Mouse (Mus musculus) Patski (cell line): ENCODE measurements around the gene Zbtb3. TPM values are rescaled to one million over a fixed set of nuclear protein-coding genes. Genes with fewer than 3 reads are reported as not detected.

Source experiments
- ATAC-seq: fragments of 100-300 bp; one replicate; pipeline ENCODE4 v1.8.0; 2021
- CTCF ChIA-PET: fragments of 350-600 bp; sonication (Branson Sonifier 250); formaldehyde crosslinking; loops from one replicate; lab custom pipeline; 2022; ENCODE audit warnings: inconsistent platforms; lab: Charles Lee
- POLR2A ChIA-PET: fragments of 350-600 bp; sonication (Branson Sonifier 250); formaldehyde crosslinking; loops from one replicate; lab custom pipeline; 2022; ENCODE audit warnings: antibody characterized with exemption, inconsistent platforms; lab: Charles Lee
- DNase-seq: peaks from one replicate; pipeline ENCODE4 v3.0.0-alpha.2; 2011; ENCODE audit warnings: low read depth, low spot score
- H3K27me3 ChIP-seq: fragments of 371-371 bp; one replicate; pipeline ENCODE4 v1.5.1; 2021
- CTCF ChIP-seq: fragments of 100-300 bp; IDR thresholded peaks from one replicate; pipeline ENCODE4 v1.5.1; 2021
- in situ Hi-C: fragments of 300-500 bp; cut with MboI; formaldehyde crosslinking; loops from 3 replicates; pipeline ENCODE4 v1.11.1; 2018; ENCODE audit warnings: low pct_unique_long_range_greater_than_20kb, mixed read lengths
- polyA plus RNA-seq: library from polyadenylated mRNA; unstranded; gene quantifications from one replicate; pipeline ENCODE4 v1.2.3, GENCODE M21; 2021

Zbtb3 gene
- polyA plus RNA-seq, 1 experiment from 2014 or later = 5.0 TPM

- POLR2A ChIA-PET = interaction anchor here (0.5 to 4.3 kb wide), 6 partner anchors 14 to 46 kb away, joined by 3 to 37 read pairs (median 4); partner anchors contain the start of genes Hnrnpul2, Nxf1, Polr2g and Taf6l
- no peak for TF ChIP-seq CTCF
- H3K27me3 ChIP-seq = no peaks in the 10 kb centered on the region
- DNase-seq (no peak), ATAC-seq (no peak)
- CTCF ChIA-PET = interaction anchor here (2.0 kb wide), 1 partner anchor 43 kb away, joined by 4 read pairs; no protein-coding TSS in a partner anchor
- in situ Hi-C loops = no loop called here
Measured at GRCm38 (mm10) chr19:8772996-8773395, 29.4 kb upstream of the Zbtb3 start.

GRCm38 (mm10) chr19:8773409-8773808, 28.9 kb upstream of the Zbtb3 start:
- POLR2A ChIA-PET = interaction anchor here (0.5 to 4.3 kb wide), 6 partner anchors 13 to 46 kb away, joined by 3 to 37 read pairs (median 4); partner anchors contain the start of genes Hnrnpul2, Nxf1, Polr2g and Taf6l
- CTCF ChIA-PET = interaction anchor here (1.2 to 2.0 kb wide), 3 partner anchors 12 to 42 kb away, joined by 3 to 5 read pairs (median 4); no protein-coding TSS in a partner anchor
- no peak for TF ChIP-seq CTCF
- no peaks in the 10 kb centered on the region for H3K27me3 ChIP-seq
- in situ Hi-C loops = no loop called here
- ATAC-seq = no peak
- DNase-seq = no peak

GRCm38 (mm10) chr19:8774086-8774835, 28.1 kb upstream of the Zbtb3 start, which contains the start of gene Tmem179b:
Tmem179b (minus strand) TSS chr19:8774467.
- ChIA-PET CTCF (interaction anchor here (1.2 to 2.0 kb wide), 5 partner anchors 11 to 41 kb away, joined by 3 to 5 read pairs (median 4); partner anchors contain the start of gene Nxf1), POLR2A (interaction anchor here (0.6 to 4.3 kb wide), 12 partner anchors 12 to 1839 kb away, joined by 3 to 37 read pairs (median 3); partner anchors contain the start of genes Hnrnpul2, Nxf1, Taf6l and Ttc9c)
- no peak for TF ChIP-seq CTCF
- peak; percentile 92 for ATAC-seq
- in situ Hi-C loops = no loop called here
- peak; percentile 60 for DNase-seq
- H3K27me3 ChIP-seq = no peaks in the 10 kb centered on the region

- ChIA-PET CTCF (interaction anchor here (1.0 to 1.9 kb wide), 4 partner anchors 11 to 22 kb away, joined by 3 to 5 read pairs (median 4); partner anchors contain the start of gene Nxf1), POLR2A (interaction anchor here (0.8 to 4.3 kb wide), 9 partner anchors 12 to 98 kb away, joined by 3 to 37 read pairs (median 5); partner anchors contain the start of genes Nxf1 and Taf6l)
- ATAC-seq (no peak), DNase-seq (no peak)
- in situ Hi-C loops = no loop called here
- no peak for TF ChIP-seq CTCF
- H3K27me3 ChIP-seq = no peaks in the 10 kb centered on the region
Measured at GRCm38 (mm10) chr19:8774951-8775421, 27.4 kb upstream of the Zbtb3 start.

- no peak for TF ChIP-seq CTCF
- no peaks in the 10 kb centered on the region for H3K27me3 ChIP-seq
- DNase-seq (peak; percentile 81), ATAC-seq (peak; percentile 100)
- in situ Hi-C loops = no loop called here
- ChIA-PET POLR2A (interaction anchor here (1.1 to 4.5 kb wide), 3 partner anchors 11 to 33 kb away, joined by 3 to 37 read pairs (median 6); partner anchors contain the start of genes Polr2g and Tmem179b), CTCF (interaction anchor here (0.8 to 4.1 kb wide), 4 partner anchors 9 to 12 kb away, joined by 3 to 26 read pairs (median 6); partner anchors contain the start of genes Polr2g and Tmem179b)
Measured at GRCm38 (mm10) chr19:8786008-8786781, 16.2 kb upstream of the Zbtb3 start, which contains the start of gene Taf6l. Taf6l (minus strand) TSS chr19:8786417.

- in situ Hi-C loops = no loop called here
- CTCF ChIA-PET = interaction anchor here (0.6 to 4.1 kb wide), 4 partner anchors 9 to 22 kb away, joined by 3 to 26 read pairs (median 4); partner anchors contain the start of gene Polr2g
- no peak for TF ChIP-seq CTCF
- POLR2A ChIA-PET = interaction anchor here (0.6 to 4.5 kb wide), 7 partner anchors 9 to 50 kb away, joined by 3 to 37 read pairs (median 3); partner anchors contain the start of genes Hnrnpul2, Tmem179b and Ttc9c
- no peak for ATAC-seq
- H3K27me3 ChIP-seq = no peaks in the 10 kb centered on the region
- DNase-seq = no peak
Measured at GRCm38 (mm10) chr19:8788521-8788920, 13.8 kb upstream of the Zbtb3 start.

- H3K27me3 ChIP-seq = no peaks in the 10 kb centered on the region
- in situ Hi-C loops = no loop called here
- no peak for TF ChIP-seq CTCF
- ATAC-seq (no peak), DNase-seq (no peak)
- ChIA-PET POLR2A (interaction anchor here (1.0 to 1.3 kb wide), 4 partner anchors 9 to 49 kb away, joined by 3 to 5 read pairs (median 4); partner anchors contain the start of genes Hnrnpul2 and Ttc9c), CTCF (interaction anchor here (1.0 to 4.1 kb wide), 3 partner anchors 9 to 14 kb away, joined by 3 to 26 read pairs (median 4); partner anchors contain the start of gene Polr2g)
Measured at GRCm38 (mm10) chr19:8789171-8789570, 13.2 kb upstream of the Zbtb3 start.

- TF ChIP-seq CTCF = no peak
- CTCF ChIA-PET = interaction anchor here (0.7 kb wide), 1 partner anchor 10 kb away, joined by 3 read pairs; no protein-coding TSS in a partner anchor
- ATAC-seq (no peak), DNase-seq (no peak)
- POLR2A ChIA-PET = no interaction called here
- no peaks in the 10 kb centered on the region for H3K27me3 ChIP-seq
- in situ Hi-C loops = no loop called here
Measured at GRCm38 (mm10) chr19:8790171-8790570, 12.2 kb upstream of the Zbtb3 start.
